Mouse (Mus musculus) intestine, postnatal 0 days (tissue): ENCODE results near the gene Actrt2. TPM values are rescaled to one million over a fixed set of nuclear protein-coding genes. Genes with fewer than 3 reads are reported as not detected.

Experiments
- ATAC-seq: fragments of 200-750 bp; cut with Nextera tagmentation; 2 replicates; pipeline ENCODE4 v1.8.0; 2017; ENCODE audit warnings: mild to moderate bottlenecking, moderate TSS enrichment, moderate library complexity
- H3K27ac ChIP-seq: fragments of 300-500 bp; sonication (generic); 2 replicates; pipeline ENCODE4 v1.5.1; 2014; ENCODE audit warnings: mild to moderate bottlenecking, low read depth, low read length, moderate library complexity
- H3K27me3 ChIP-seq: fragments of 300-500 bp; sonication (generic); replicated peaks from 2 replicates; pipeline ENCODE4 v1.6.1; 2014; ENCODE audit warnings: low read length, mixed read lengths; ENCODE audit not compliant: control insufficient read depth, insufficient read depth
- H3K36me3 ChIP-seq: fragments of 300-500 bp; sonication (generic); 2 replicates; pipeline ENCODE4 v1.6.1; 2014; ENCODE audit warnings: mild to moderate bottlenecking, moderate library complexity; ENCODE audit not compliant: control insufficient read depth, insufficient read depth
- H3K4me1 ChIP-seq: fragments of 300-500 bp; sonication (generic); replicated peaks from 2 replicates; pipeline ENCODE4 v1.6.1; 2014; ENCODE audit warnings: antibody characterized with exemption, low read length, mixed read lengths; ENCODE audit not compliant: control insufficient read depth, insufficient read depth
- H3K4me2 ChIP-seq: fragments of 300-500 bp; sonication (generic); replicated peaks from 2 replicates; pipeline ENCODE4 v1.6.1; 2014; ENCODE audit warnings: low read depth, mild to moderate bottlenecking, moderate library complexity
- H3K4me3 ChIP-seq: fragments of 300-500 bp; sonication (generic); 2 replicates; pipeline ENCODE4 v1.5.1; 2014; ENCODE audit warnings: low read depth, low read length
- H3K9ac ChIP-seq: fragments of 300-500 bp; sonication (generic); 2 replicates; pipeline ENCODE4 v1.6.1; 2014; ENCODE audit warnings: mild to moderate bottlenecking, low read depth, low read length
- H3K9me3 ChIP-seq: fragments of 300-500 bp; sonication (generic); 2 replicates; pipeline ENCODE4 v1.6.1; 2016; ENCODE audit warnings: mixed run types; ENCODE audit not compliant: control insufficient read depth
- CTCF ChIP-seq: sonication (generic); IDR thresholded peaks from 2 replicates; pipeline ENCODE4 v1.5.1; 2016; ENCODE audit warnings: low read depth, mild to moderate bottlenecking, control low read depth, antibody characterized with exemption, moderate library complexity
- WGBS: fragments of 180-500 bp; shearing (Covaris S2); extraction: QIAGEN DNeasy Blood & Tissue Kit; methylation state at CpG from one replicate; pipeline ENCODE4 v1.1.7; 2014; 5-methylcytosine and 5-hydroxymethylcytosine counted together
- polyA plus RNA-seq: library from polyadenylated mRNA; unstranded; fragments of >200 nt; fragmentation: Nextera tagmentation; extraction: Ambion mirVana; gene quantifications from 2 replicates; pipeline ENCODE4 v1.2.1, GENCODE M21; 2015

The Actrt2 gene
- polyA plus RNA-seq, 1 experiment from 2014 or later = not detected

DNA sequence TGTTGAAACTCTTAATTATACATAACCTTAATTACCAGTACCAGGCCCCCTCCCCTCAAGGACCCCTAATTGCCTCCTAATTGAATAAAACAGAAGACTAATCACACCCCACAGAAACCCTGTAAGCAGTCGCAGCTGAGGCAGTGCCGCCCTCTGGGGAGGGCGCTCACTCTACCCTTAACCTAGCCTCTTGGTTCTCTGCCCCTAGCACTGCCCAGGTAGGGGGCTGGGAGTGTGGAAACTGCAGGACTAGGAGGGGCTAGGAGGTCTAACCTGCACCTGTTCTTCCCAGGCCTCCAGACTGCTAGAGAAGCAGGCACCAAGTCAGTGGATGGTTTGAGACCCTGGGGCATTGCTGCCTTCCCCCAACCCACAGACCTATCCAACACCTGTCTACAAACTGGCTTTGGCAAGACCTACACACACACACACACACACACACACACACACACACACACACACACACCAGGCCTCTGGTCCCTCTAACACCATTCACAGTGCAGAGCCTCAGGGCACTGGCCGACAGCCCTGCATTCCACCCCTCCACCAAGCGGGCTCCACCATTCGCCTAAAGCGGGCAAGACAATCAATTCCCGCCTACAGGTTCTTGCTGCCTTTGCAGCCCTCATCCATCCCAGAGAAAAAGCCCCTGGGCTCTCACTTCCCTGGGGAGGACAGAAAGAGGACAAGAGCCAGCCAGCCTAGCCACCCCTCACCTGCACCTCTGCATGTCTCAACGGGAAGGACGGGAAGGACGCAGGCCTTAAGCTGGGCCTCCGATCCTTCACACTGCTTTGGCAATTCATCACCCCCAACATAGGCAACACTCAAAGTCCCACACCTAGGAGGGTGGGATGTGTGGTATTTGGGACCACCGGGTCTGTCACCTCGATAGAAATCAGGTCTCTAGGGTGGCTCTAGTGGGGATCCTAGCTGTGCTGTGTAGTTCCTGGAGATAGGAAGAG lies 34.6 kb downstream of the Actrt2 start:
- 0 out of 2 replicates have a peak overlapping the region, but pooled peaks have one; percentile 87 for H3K27ac ChIP-seq
- ATAC-seq = no peak

DNA sequence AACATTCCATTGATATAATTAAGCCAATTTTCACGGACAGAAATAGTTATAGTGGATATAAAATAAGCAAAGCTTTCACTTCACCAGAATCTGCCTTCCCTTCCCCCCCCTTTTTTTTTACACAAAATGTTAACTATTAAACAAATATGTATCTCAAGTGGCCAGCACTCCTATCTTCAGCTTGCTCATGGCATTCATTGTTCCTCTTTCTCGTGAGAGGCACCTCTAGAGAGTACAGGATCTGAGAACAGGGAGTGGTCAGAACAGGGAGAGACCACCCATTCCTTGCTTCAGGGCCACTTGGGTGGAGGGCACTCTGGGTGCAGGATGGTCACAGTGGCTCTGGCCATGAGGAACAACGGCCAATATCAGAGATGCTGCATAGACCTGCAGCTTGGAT lies 36.9 kb downstream of the Actrt2 start:
- TF ChIP-seq CTCF = no peak
- H3K4me2 ChIP-seq = 0 out of 2 replicates have a peak overlapping the region, but pooled peaks have one; percentile 0
- peaks cover 26% of the 10 kb centered on the region for H3K27me3 ChIP-seq
- H3K4me3 ChIP-seq = no peak overlapping the region
- H3K36me3 ChIP-seq = no peaks in the 10 kb centered on the region
- no peak overlapping the region for H3K9ac ChIP-seq
- WGBS = 23% methylated on average over 3 of the region's 3 CpGs
- H3K4me1 ChIP-seq = 0 out of 2 replicates have a peak, but pooled peaks cover 4% of the 10 kb centered on the region
- H3K9me3 ChIP-seq = no peaks in the 10 kb centered on the region
- no peak overlapping the region; the same call in 1 of the 2 replicates for H3K27ac ChIP-seq
- ATAC-seq = no peak

More for the DNA sequence above, 34.6 kb downstream of the Actrt2 start:
- H3K27me3 ChIP-seq = peaks cover 45% of the 10 kb centered on the region
- H3K36me3 ChIP-seq = no peaks in the 10 kb centered on the region
- peak overlapping the region; percentile 92 for H3K4me2 ChIP-seq
- no peaks in the 10 kb centered on the region for H3K9me3 ChIP-seq
- no peak for TF ChIP-seq CTCF
- 49% methylated on average over 14 of the region's 14 CpGs for WGBS
- peak overlapping the region; percentile 82 for H3K4me3 ChIP-seq
- no peaks in the 10 kb centered on the region for H3K4me1 ChIP-seq
- peak overlapping the region; percentile 31 for H3K9ac ChIP-seq

DNA sequence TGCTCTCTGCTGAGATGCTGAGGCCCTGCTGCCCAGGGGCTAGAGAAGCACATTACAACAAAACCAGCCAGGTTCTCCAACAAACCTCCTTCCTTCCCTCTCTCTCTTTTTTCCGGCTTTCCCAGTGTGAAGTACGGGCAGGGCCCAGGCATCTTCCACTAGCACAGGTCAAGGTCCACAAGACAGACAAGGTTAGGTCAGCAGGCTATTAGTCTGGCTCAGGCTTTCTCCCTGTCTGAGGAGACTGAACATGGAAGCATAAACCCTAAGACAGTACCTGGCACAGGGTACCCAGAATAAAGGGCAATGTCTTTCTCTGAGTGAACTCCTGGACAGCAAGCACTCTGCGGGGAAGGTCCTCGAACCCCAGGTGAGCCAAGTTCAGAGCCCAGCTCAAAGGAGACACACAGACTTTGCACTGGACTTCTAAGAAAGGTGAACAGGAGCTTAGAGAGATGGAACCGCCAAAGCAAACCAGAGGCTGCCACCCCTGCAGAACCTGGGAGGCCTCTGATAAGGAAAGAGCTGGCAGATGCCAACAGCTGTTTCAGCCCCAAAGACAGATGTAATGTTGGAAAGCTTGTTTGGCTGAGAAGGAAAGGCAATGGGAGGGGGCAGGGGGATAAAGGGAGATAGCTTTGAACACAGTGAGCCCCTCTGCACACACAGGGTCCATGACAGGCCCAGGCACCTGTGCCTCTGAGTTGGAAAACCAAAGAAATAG lies 40.1 kb downstream of the Actrt2 start:
- Histone ChIP-seq H3K27ac (no peak overlapping the region; the same call in 1 of the 2 replicates), H3K36me3 (no peaks in the 10 kb centered on the region), H3K9ac (no peak overlapping the region), H3K4me3 (no peak overlapping the region), H3K4me2 (no peak overlapping the region; the same call in 1 of the 2 replicates), H3K4me1 (0 out of 2 replicates have a peak, but pooled peaks cover 4% of the 10 kb centered on the region), H3K27me3 (no peaks in the 10 kb centered on the region), H3K9me3 (no peaks in the 10 kb centered on the region)
- no peak for TF ChIP-seq CTCF
- ATAC-seq = peak; percentile 87
- 37% methylated on average over 5 of the region's 5 CpGs for WGBS

DNA sequence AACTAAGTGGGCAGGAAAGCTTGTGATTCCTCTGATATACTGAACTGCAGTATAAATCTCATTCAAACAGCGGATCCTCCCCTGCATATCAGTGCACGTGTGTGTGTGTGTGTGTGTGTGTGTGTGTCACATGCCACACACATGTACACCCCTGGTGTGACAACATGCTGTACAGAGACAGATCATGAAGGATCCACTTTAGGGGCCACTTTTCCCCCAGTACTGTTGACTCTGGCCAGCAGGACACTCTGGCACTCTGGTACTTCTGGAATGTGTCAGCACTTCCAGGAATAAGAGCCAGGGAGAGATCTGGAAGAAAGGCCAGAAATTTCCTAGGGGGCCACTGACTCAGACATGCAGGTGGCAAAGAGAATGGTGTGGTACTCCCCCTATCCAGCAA lies 41.4 kb downstream of the Actrt2 start:
- TF ChIP-seq CTCF = no peak
- Histone ChIP-seq H3K4me1 (0 out of 2 replicates have a peak, but pooled peaks cover 4% of the 10 kb centered on the region), H3K9ac (no peak overlapping the region), H3K27me3 (no peaks in the 10 kb centered on the region), H3K4me2 (no peak overlapping the region), H3K9me3 (no peaks in the 10 kb centered on the region), H3K27ac (no peak overlapping the region), H3K4me3 (no peak overlapping the region), H3K36me3 (no peaks in the 10 kb centered on the region)
- 82% methylated on average over 2 of the region's 2 CpGs for WGBS
- no peak for ATAC-seq

DNA sequence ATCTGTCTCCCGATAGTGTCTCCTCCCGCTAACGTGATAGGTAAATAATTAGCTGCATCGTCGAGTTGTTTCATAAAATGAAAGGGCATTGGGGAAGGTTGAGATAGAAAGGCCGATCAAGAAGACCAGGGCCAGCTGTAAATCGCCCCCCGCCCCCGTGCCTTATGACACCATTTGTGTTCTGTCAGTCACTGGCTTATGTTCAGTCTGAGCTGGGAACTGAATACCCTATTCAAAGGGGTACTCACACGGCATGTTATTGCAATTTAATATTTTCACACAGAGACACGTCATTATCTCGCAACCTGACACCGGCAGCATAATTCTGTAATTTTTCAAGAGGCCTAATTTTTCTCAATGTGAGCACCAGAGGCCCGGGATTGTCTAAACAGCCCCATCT lies 42.0 kb downstream of the Actrt2 start:
- ATAC-seq = no peak
- Histone ChIP-seq H3K4me2 (no peak overlapping the region), H3K27ac (no peak overlapping the region), H3K4me1 (0 out of 2 replicates have a peak, but pooled peaks cover 4% of the 10 kb centered on the region), H3K27me3 (no peaks in the 10 kb centered on the region), H3K9ac (no peak overlapping the region), H3K4me3 (no peak overlapping the region), H3K9me3 (no peaks in the 10 kb centered on the region), H3K36me3 (no peaks in the 10 kb centered on the region)
- TF ChIP-seq CTCF = no peak
- 49% methylated on average over 14 of the region's 14 CpGs for WGBS

DNA sequence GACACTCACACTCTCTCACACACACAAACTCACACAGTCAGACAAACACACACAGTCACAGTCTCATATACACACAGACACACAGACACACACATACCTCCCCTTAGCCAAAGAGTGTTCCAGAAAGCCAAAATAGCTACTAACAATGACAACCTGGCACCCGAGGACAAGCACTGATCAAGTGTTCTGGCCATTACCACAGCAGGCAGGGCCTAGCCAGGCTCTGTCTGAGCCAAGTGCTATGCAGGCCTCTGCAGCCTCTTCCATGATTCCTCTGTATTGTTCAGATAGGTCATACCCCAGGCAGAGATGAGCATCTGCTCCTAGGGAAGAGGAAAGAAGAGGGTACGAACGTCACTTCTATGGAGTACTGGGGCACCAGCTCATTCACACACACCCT lies 44.4 kb downstream of the Actrt2 start:
- TF ChIP-seq CTCF = no peak
- Histone ChIP-seq H3K9ac (no peak overlapping the region), H3K4me3 (no peak overlapping the region), H3K27me3 (no peaks in the 10 kb centered on the region), H3K27ac (no peak overlapping the region), H3K9me3 (no peaks in the 10 kb centered on the region), H3K36me3 (no peaks in the 10 kb centered on the region), H3K4me1 (0 out of 2 replicates have a peak, but pooled peaks cover 4% of the 10 kb centered on the region), H3K4me2 (no peak overlapping the region)
- 82% methylated on average over 3 of the region's 3 CpGs for WGBS
- no peak for ATAC-seq
